Mouse (Mus musculus) brain, embryonic 14.5 days (tissue): Measurements from ENCODE around the gene Gfi1b.

Source experiments
- CTCF ChIP-seq: fragments of 200-500 bp; IDR thresholded peaks from 2 replicates; pipeline ENCODE4 v1.5.1; 2012; ENCODE audit warnings: inconsistent platforms, mild to moderate bottlenecking, moderate library complexity, borderline replicate concordance; ENCODE audit not compliant: insufficient read depth, insufficient read length; ENCODE audit errors: extremely low read depth
- POLR2A ChIP-seq: fragments of 200-500 bp; IDR thresholded peaks from 2 replicates; pipeline ENCODE4 v1.6.1; 2012; ENCODE audit warnings: mild to moderate bottlenecking, inconsistent platforms, borderline replicate concordance; ENCODE audit not compliant: poor library complexity, insufficient read depth, insufficient read length, severe bottlenecking; ENCODE audit errors: extremely low read depth

GRCm38 (mm10) chr2:28596021-28596420 lies 25.8 kb downstream of the Gfi1b start:
- TF ChIP-seq POLR2A (no peak), CTCF (no peak)
